In the genomic region with DNA sequence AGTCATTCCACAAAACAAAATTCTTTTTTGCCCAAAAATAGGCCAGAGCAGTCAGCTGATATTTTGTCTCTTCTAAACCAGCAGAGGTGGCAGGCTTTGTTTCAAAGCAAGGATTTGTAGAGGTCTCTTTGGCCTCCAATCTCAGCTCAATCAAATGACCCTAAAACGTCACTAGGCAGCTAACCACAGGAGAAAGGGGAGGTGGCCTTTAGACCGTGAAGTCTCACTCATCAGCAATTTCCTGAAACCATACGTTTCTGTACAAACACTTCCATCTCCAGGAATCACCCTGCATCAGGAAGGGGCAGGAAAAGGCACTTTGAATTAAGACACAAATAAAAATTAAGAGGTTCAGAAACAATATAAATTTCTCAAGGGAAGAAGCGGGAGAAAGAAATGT, we compare ENCODE assay signal across 9 mouse cellular contexts. TPM values are rescaled to one million over a fixed set of nuclear protein-coding genes. Genes with fewer than 3 reads are reported as not detected.
DNase-seq lines count a peak whose midpoint lies in the region; ATAC-seq and TF ChIP-seq lines count a peak whose summit lies in the region.
"Had no signal": no experiment of that assay in that cellular context is flagged by ENCODE, and none has a peak within 500 bp of the region (broad histone marks: within the 10 kb centered on the region; RNA-seq: fewer than 3 reads in every experiment).

No protein-coding gene starts in this region.

- peak overlapping the region; percentile 57; the same call in 1 of the 2 replicates for H3K9ac ChIP-seq in midbrain, embryonic 12.5 days (replicated peaks)

- peak overlapping the region; percentile 58 for H3K4me2 ChIP-seq in midbrain, embryonic 12.5 days (replicated peaks)

- peaks cover 12% of the 10 kb centered on the region; the same call in 1 of the 2 replicates for H3K36me3 ChIP-seq in midbrain, embryonic 12.5 days

- no peak for DNase-seq in left cerebral cortex, adult 2 months (ENCODE audit: extremely low spot score in 1 of 2, low spot score in 2 of 2)
- no peak for DNase-seq in left cerebral cortex, postnatal 10 days (ENCODE audit: extremely low spot score in 1 of 2, low spot score in 2 of 2)
- DNase-seq in brain, embryonic 18.5 days (ENCODE audit: low read depth, low spot score), result peak; percentile 22
- peak; percentile 28 to 52 for DNase-seq in kidney, postnatal 25 days
- DNase-seq in right cerebral cortex, postnatal 10 days (ENCODE audit: low spot score in 2 of 2), result no peak
- no peak for DNase-seq in thymus, adult 18-20 months

- no peaks in the 10 kb centered on the region for H3K27me3 ChIP-seq in midbrain, embryonic 12.5 days

- ATAC-seq in granulocyte monocyte progenitor cell, adult 5-6 weeks (replicated peaks; ENCODE audit: poor library complexity, severe bottlenecking), result peak; percentile 55
- peak; percentile 70; the same call in 1 of the 2 replicates for ATAC-seq in midbrain, embryonic 12.5 days (ENCODE audit: low FRiP score, low read depth)

- peak overlapping the region; percentile 77 for H3K4me3 ChIP-seq in left cerebral cortex, adult 2 months
- H3K4me3 ChIP-seq in midbrain, embryonic 12.5 days, result peak overlapping the region; percentile 55

- H3K27ac ChIP-seq in left cerebral cortex, adult 2 months, result peak overlapping the region; percentile 65
- peak overlapping the region; percentile 43 for H3K27ac ChIP-seq in midbrain, embryonic 12.5 days (replicated peaks)

- peaks cover 19% of the 10 kb centered on the region for H3K4me1 ChIP-seq in midbrain, embryonic 12.5 days

- TF ChIP-seq CTCF in left cerebral cortex, adult 2 months (IDR thresholded peaks at IDR 0.05), result no peak

- WGBS in midbrain, embryonic 12.5 days, result 1% methylated on average over 4 of the region's 4 CpGs

- intact Hi-C loops in left cerebral cortex, adult 2 months (cut with DNase I), result loop anchor here (1.0 to 5.0 kb wide), 3 partner anchors 47 to 107 kb away; a partner anchor contains a TSS
- intact Hi-C loops in left cerebral cortex, postnatal 10 days (cut with DNase I), result loop anchor here (5.0 kb wide), 1 partner anchor 93 kb away; a partner anchor contains a TSS

- H3K9me3 ChIP-seq in midbrain, embryonic 12.5 days, result no peaks in the 10 kb centered on the region

RNA-seq across cellular contexts. Expression of a gene that starts 0.5 kb away (rescaled TPM):
- total RNA-seq in left cerebral cortex, adult 2 months (2021), result 10 to 100 TPM; 16.2 to 17.5 TPM
- total RNA-seq in left cerebral cortex, postnatal 10 days (2021), result 10 to 100 TPM; 18.2 to 20.7 TPM
- 18.1 and 22.3 TPM in 2 replicates for total RNA-seq in granulocyte monocyte progenitor cell, adult 5-6 weeks (2014; fragmentation: Nextera tagmentation)
- 11.5 and 13.4 TPM in 2 replicates for total RNA-seq in granulocyte monocyte progenitor cell, adult 5-6 weeks (2017)
- polyA plus RNA-seq in midbrain, embryonic 12.5 days (2016; fragmentation: Nextera tagmentation; extraction: Ambion mirVana), result 45.5 and 47.9 TPM in 2 replicates

RNA-seq across cellular contexts. Expression of a gene that starts 11.9 kb away (rescaled TPM):
- total RNA-seq in left cerebral cortex, adult 2 months (2021), result not detected
- not detected for total RNA-seq in left cerebral cortex, postnatal 10 days (2021)
- not detected in 2 replicates for total RNA-seq in granulocyte monocyte progenitor cell, adult 5-6 weeks (2014; fragmentation: Nextera tagmentation)
- not detected in 2 replicates for total RNA-seq in granulocyte monocyte progenitor cell, adult 5-6 weeks (2017)
- not detected in 2 replicates for polyA plus RNA-seq in midbrain, embryonic 12.5 days (2016; fragmentation: Nextera tagmentation; extraction: Ambion mirVana)
- total RNA-seq: hematopoietic stem cell, adult 5-6 weeks had no signal

RNA-seq across cellular contexts. Expression of a gene that starts 15.2 kb away (rescaled TPM):
- 10 to 100 TPM; 19.4 to 19.5 TPM for total RNA-seq in left cerebral cortex, adult 2 months (2021)
- 10 to 100 TPM; 21.0 to 21.3 TPM for total RNA-seq in left cerebral cortex, postnatal 10 days (2021)
- total RNA-seq in granulocyte monocyte progenitor cell, adult 5-6 weeks (2014; fragmentation: Nextera tagmentation), result 9.1 and 16.2 TPM in 2 replicates
- 8.4 and 17.7 TPM in 2 replicates for total RNA-seq in granulocyte monocyte progenitor cell, adult 5-6 weeks (2017)
- 32.9 and 34.2 TPM in 2 replicates for polyA plus RNA-seq in midbrain, embryonic 12.5 days (2016; fragmentation: Nextera tagmentation; extraction: Ambion mirVana)

RNA-seq across cellular contexts. Expression of a gene that starts 44.4 kb away (rescaled TPM):
- 1 to 10 TPM; 3.7 to 3.9 TPM for total RNA-seq in left cerebral cortex, adult 2 months (2021)
- total RNA-seq in left cerebral cortex, postnatal 10 days (2021), result 1 to 10 TPM; 6.0 to 6.3 TPM
- 26.9 and 32.2 TPM in 2 replicates for total RNA-seq in granulocyte monocyte progenitor cell, adult 5-6 weeks (2014; fragmentation: Nextera tagmentation)
- total RNA-seq in granulocyte monocyte progenitor cell, adult 5-6 weeks (2017), result 14.0 and 18.4 TPM in 2 replicates
- polyA plus RNA-seq in midbrain, embryonic 12.5 days (2016; fragmentation: Nextera tagmentation; extraction: Ambion mirVana), result 3.1 and 3.6 TPM in 2 replicates

Comparison
In these comparisons a context has a peak if more than half of its experiments do, and no peak if none do; other contexts are left out.
1. DNase-seq: peak in brain, embryonic 18.5 days (single experiment) and kidney, postnatal 25 days (2 of 2); none in left cerebral cortex, adult 2 months (0 of 2), left cerebral cortex, postnatal 10 days (0 of 2), right cerebral cortex, postnatal 10 days (0 of 2) and thymus, adult 18-20 months (0 of 2).